16 mouse cellular contexts compared by ENCODE assay signal in the genomic region with DNA sequence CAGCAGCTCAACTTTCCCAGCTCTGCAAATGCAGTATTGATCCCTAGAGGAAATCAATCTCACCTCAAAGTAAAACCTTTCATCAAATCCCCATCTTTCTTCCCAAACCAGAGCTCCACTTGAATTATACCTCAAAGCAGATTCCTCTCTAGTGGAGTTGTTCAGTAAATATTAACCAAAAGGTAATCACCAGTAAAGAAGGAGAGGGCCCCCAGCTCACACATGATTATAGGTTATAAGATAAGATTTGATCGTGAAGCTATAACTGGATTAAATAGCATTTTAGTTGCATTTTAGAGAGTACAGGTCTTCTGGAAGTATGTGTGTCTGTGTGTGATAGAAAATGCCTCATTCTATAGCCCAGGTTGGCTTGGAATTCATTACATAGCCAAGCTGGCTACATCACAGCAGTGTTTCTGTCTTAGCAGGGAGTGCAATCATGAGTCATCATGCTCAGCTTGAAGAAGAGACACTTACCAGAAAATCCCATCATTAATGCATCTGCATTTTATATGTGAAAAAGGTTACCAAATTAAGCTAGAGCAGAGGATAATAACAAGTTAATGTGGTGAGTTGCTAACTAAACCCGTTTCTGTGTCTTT.
"Had no signal": no experiment of that assay in that cellular context is flagged by ENCODE, and none has a peak within 500 bp of the region (broad histone marks: within the 10 kb centered on the region; RNA-seq: fewer than 3 reads in every experiment).

No protein-coding gene starts in this region.

- H3K9me3 ChIP-seq: limb, embryonic 15.5 days; liver, embryonic 12.5 days; lung, embryonic 15.5 days; megakaryocyte, embryonic 14.5 days; midbrain, embryonic 15.5 days; neural tube, embryonic 12.5 days had no signal

- DNase-seq: kidney, adult 9 months; kidney, postnatal 36 days; layer of hippocampus, adult 9-11 months; layer of hippocampus, postnatal 36 days; lung, postnatal 14 days; right cerebral cortex, postnatal 14 days; thymus, postnatal 4 days had no signal

- ATAC-seq: liver, embryonic 12.5 days; midbrain, embryonic 15.5 days had no signal

- H3K9ac ChIP-seq: limb, embryonic 15.5 days; liver, embryonic 12.5 days; lung, embryonic 15.5 days; midbrain, embryonic 15.5 days; neural tube, embryonic 12.5 days had no signal

- H3K4me3 ChIP-seq: limb, embryonic 15.5 days; liver, embryonic 12.5 days; lung, embryonic 15.5 days; megakaryocyte, embryonic 14.5 days; midbrain, embryonic 15.5 days; neural tube, embryonic 12.5 days had no signal

- H3K4me1 ChIP-seq: limb, embryonic 15.5 days; liver, embryonic 12.5 days; lung, embryonic 15.5 days; megakaryocyte, embryonic 14.5 days; midbrain, embryonic 15.5 days; neural tube, embryonic 12.5 days had no signal

- H3K27ac ChIP-seq: kidney, postnatal 0 days; limb, embryonic 15.5 days; liver, embryonic 12.5 days; lung, embryonic 15.5 days; macrophage; midbrain, embryonic 15.5 days; neural tube, embryonic 12.5 days had no signal

- H3K36me3 ChIP-seq: limb, embryonic 15.5 days; liver, embryonic 12.5 days; lung, embryonic 15.5 days; midbrain, embryonic 15.5 days; neural tube, embryonic 12.5 days had no signal

- H3K4me2 ChIP-seq: limb, embryonic 15.5 days; liver, embryonic 12.5 days; lung, embryonic 15.5 days; midbrain, embryonic 11.5 days; midbrain, embryonic 15.5 days; neural tube, embryonic 12.5 days had no signal

- H3K27me3 ChIP-seq: limb, embryonic 15.5 days; liver, embryonic 12.5 days; lung, embryonic 15.5 days; megakaryocyte, embryonic 14.5 days; midbrain, embryonic 15.5 days; neural tube, embryonic 12.5 days had no signal
